Mouse (Mus musculus) ES-CJ7 (cell line): ENCODE measurements around the gene Acp7.

Experiments used
- DNase-seq: peaks from one replicate; pipeline ENCODE4 v3.0.0; 2011; ENCODE audit warnings: low read depth, low spot score

Gene Acp7

GRCm38 (mm10) chr7:28631073-28631472 is at the start of gene Acp7:
Acp7 (minus strand) TSS chr7:28631332.
- DNase-seq: no peak

- DNase-seq: no peak
Measured at GRCm38 (mm10) chr7:28677624-28678023, 46.5 kb upstream of the Acp7 start.

- peak; percentile 78 for DNase-seq
Measured at GRCm38 (mm10) chr7:28676811-28677541, 45.8 kb upstream of the Acp7 start.

GRCm38 (mm10) chr7:28675746-28676145 is 44.6 kb upstream of the Acp7 start:
- peak; percentile 95 for DNase-seq

- DNase-seq: peak; percentile 70
Measured at GRCm38 (mm10) chr7:28674994-28675393, 43.9 kb upstream of the Acp7 start.

- DNase-seq: peak; percentile 77
Measured at GRCm38 (mm10) chr7:28672786-28673185, 41.7 kb upstream of the Acp7 start.

- DNase-seq: no peak
Measured at GRCm38 (mm10) chr7:28672276-28672675, 41.1 kb upstream of the Acp7 start.

- DNase-seq: no peak
Measured at GRCm38 (mm10) chr7:28671172-28671571, 40.0 kb upstream of the Acp7 start.

GRCm38 (mm10) chr7:28665620-28666579 is 34.8 kb upstream of the Acp7 start:
- no peak for DNase-seq

GRCm38 (mm10) chr7:28656430-28656829 is 25.3 kb upstream of the Acp7 start:
- DNase-seq: peak; percentile 95

GRCm38 (mm10) chr7:28651157-28651556 is 20.0 kb upstream of the Acp7 start:
- DNase-seq: peak; percentile 80

GRCm38 (mm10) chr7:28647016-28647415 is 15.9 kb upstream of the Acp7 start:
- DNase-seq: peak; percentile 56

GRCm38 (mm10) chr7:28645947-28646475 is 14.9 kb upstream of the Acp7 start:
- DNase-seq: no peak

GRCm38 (mm10) chr7:28645366-28645765 is 14.2 kb upstream of the Acp7 start:
- no peak for DNase-seq

GRCm38 (mm10) chr7:28641546-28641945 is 10.4 kb upstream of the Acp7 start:
- DNase-seq: no peak

- no peak for DNase-seq
Measured at GRCm38 (mm10) chr7:28637511-28637910, 6.4 kb upstream of the Acp7 start.

- DNase-seq: no peak
Measured at GRCm38 (mm10) chr7:28634128-28634527, 3.0 kb upstream of the Acp7 start.

GRCm38 (mm10) chr7:28624791-28625190 is 6.3 kb downstream of the Acp7 start:
- peak; percentile 70 for DNase-seq

- no peak for DNase-seq
Measured at GRCm38 (mm10) chr7:28619098-28619715, 11.9 kb downstream of the Acp7 start.

- DNase-seq: no peak
Measured at GRCm38 (mm10) chr7:28605951-28606350, 25.2 kb downstream of the Acp7 start.

GRCm38 (mm10) chr7:28603788-28604187 is 27.3 kb downstream of the Acp7 start:
- DNase-seq: peak; percentile 64

GRCm38 (mm10) chr7:28603136-28603535 is 28.0 kb downstream of the Acp7 start:
- DNase-seq: no peak
